Mouse (Mus musculus): ENCODE measurements around the gene Lrrc1. TPM values are rescaled to one million over a fixed set of nuclear protein-coding genes. Genes with fewer than 3 reads are reported as not detected.

Gene Lrrc1
- polyA plus RNA-seq, 1 experiment from 2014 or later = 5.0 TPM

DNA sequence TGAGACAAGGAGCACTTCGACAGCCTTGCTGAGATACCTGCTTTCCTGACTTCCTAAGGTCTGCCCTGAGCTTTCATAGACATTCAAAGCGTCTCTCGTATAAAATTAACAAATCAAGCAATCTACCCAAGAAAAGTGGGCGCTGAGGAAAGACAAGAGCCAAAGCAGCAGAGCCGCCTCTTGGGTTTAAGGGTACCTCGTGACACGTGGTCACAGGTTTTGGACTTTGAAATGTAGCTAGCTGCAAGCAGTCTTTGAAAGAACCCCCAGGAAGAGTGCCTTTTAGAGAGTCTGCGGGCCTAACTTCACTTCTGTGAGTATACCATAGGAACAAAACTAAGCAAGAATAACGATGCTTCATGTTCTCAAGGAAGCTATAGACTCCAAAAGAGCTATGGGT lies 160.0 kb downstream of the Lrrc1 start:
- no peak overlapping the region for H3K4me3 ChIP-seq (ENCODE audit: low read length)
- no peak overlapping the region for H3K4me2 ChIP-seq (ENCODE audit: low read length)
- 89% methylated on average over 9 of the region's 9 CpGs for WGBS

DNA sequence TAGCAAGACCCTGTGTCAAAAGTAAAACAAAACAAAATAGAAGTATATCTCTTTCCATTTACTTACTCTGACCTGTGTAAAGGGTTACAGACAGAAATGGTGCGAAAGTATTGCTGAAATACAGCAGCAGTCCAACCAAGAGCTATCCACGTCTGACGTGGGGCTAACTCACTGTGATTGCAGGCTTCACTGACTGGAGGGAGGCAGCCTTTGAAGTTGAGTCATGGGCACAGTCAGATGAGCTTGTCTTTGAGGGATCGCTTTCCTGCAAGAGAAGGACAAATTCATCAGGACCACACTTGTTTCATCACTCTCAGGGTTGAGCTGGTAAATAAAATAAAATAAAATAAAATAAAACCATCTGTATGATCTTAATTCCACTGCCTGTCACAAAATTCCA lies 160.7 kb downstream of the Lrrc1 start:
- no peak overlapping the region for H3K27ac ChIP-seq (ENCODE audit: low read depth, low read length)
- no peak for ATAC-seq

More for the DNA sequence above, 160.0 kb downstream of the Lrrc1 start:
- Histone ChIP-seq H3K9ac (ENCODE audit: low read depth, low read length) (no peak overlapping the region), H3K36me3 (ENCODE audit: control insufficient read depth, insufficient read depth, low read length) (no peaks in the 10 kb centered on the region), H3K27me3 (replicated peaks; ENCODE audit: control insufficient read depth, insufficient read depth, low read length) (no peaks in the 10 kb centered on the region), H3K27ac (ENCODE audit: low read depth, low read length) (no peak overlapping the region), H3K4me1 (ENCODE audit: control insufficient read depth, insufficient read depth, low read depth, low read length) (no peaks in the 10 kb centered on the region), H3K9me3 (ENCODE audit: control insufficient read depth, low read length) (no peaks in the 10 kb centered on the region)
- ATAC-seq = no peak

DNA sequence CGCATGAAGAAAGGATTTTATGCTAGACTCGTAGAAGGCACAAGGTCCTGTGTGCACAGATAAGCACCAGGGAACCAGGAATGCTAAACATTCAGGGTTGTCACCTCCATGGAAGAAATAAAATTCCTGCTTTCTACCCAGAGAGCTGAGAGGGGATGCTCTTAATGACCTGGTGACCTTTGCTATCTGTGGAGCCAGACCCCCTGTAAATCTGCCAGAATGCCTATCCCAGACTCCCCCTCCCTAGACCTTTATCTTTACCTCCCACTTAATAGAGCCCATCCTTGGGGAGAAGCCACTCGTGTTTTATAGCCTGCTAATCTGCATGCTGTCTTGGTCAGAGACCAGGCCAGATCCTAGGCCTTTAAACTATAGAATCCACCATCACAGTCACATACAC lies 162.2 kb downstream of the Lrrc1 start:
- Histone ChIP-seq H3K4me1 (ENCODE audit: control insufficient read depth, insufficient read depth, low read depth, low read length) (0 out of 2 replicates have a peak, but pooled peaks cover 2% of the 10 kb centered on the region), H3K27me3 (replicated peaks; ENCODE audit: control insufficient read depth, insufficient read depth, low read length) (no peaks in the 10 kb centered on the region), H3K36me3 (ENCODE audit: control insufficient read depth, insufficient read depth, low read length) (no peaks in the 10 kb centered on the region), H3K4me3 (ENCODE audit: low read length) (no peak overlapping the region), H3K27ac (ENCODE audit: low read depth, low read length) (no peak overlapping the region), H3K4me2 (ENCODE audit: low read length) (no peak overlapping the region), H3K9me3 (ENCODE audit: control insufficient read depth, low read length) (no peaks in the 10 kb centered on the region), H3K9ac (ENCODE audit: low read depth, low read length) (no peak overlapping the region)
- no peak for ATAC-seq
- 46% methylated on average over 3 of the region's 3 CpGs for WGBS

More for the DNA sequence above, 160.7 kb downstream of the Lrrc1 start:
- no peak overlapping the region for H3K4me2 ChIP-seq (ENCODE audit: low read length)
- H3K36me3 ChIP-seq (ENCODE audit: control insufficient read depth, insufficient read depth, low read length) = no peaks in the 10 kb centered on the region
- H3K9ac ChIP-seq (ENCODE audit: low read depth, low read length) = no peak overlapping the region
- no peak overlapping the region for H3K4me3 ChIP-seq (ENCODE audit: low read length)
- no peaks in the 10 kb centered on the region for H3K4me1 ChIP-seq (ENCODE audit: control insufficient read depth, insufficient read depth, low read depth, low read length)
- H3K27me3 ChIP-seq (replicated peaks; ENCODE audit: control insufficient read depth, insufficient read depth, low read length) = no peaks in the 10 kb centered on the region
- H3K9me3 ChIP-seq (ENCODE audit: control insufficient read depth, low read length) = no peaks in the 10 kb centered on the region
- WGBS = 83% methylated on average over 4 of the region's 4 CpGs

DNA sequence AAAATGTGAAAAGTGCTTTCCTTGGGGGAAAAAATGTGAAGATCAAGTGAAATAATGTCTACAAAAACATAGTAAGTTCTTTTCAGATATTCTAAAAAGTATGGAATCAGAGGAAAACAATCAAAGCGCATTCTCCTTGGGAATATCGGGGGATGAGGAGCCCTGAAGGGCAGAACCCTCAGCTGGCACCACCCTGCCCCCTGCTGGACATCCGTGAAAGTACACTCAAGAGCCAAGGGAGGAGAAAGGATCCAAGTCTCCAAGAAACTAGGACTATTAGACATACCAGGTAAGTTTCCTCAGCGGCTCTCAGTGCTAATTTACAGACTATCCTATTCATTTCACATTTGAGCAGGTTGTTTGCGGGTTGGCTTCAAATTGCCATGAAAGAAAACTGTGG lies 163.1 kb downstream of the Lrrc1 start:
- no peak for ATAC-seq
- no peaks in the 10 kb centered on the region for H3K9me3 ChIP-seq (ENCODE audit: control insufficient read depth, low read length)
- no peaks in the 10 kb centered on the region for H3K36me3 ChIP-seq (ENCODE audit: control insufficient read depth, insufficient read depth, low read length)
- no peak overlapping the region for H3K9ac ChIP-seq (ENCODE audit: low read depth, low read length)
- no peak overlapping the region for H3K4me2 ChIP-seq (ENCODE audit: low read length)
- 0 out of 2 replicates have a peak, but pooled peaks cover 3% of the 10 kb centered on the region for H3K4me1 ChIP-seq (ENCODE audit: control insufficient read depth, insufficient read depth, low read depth, low read length)
- H3K27me3 ChIP-seq (replicated peaks; ENCODE audit: control insufficient read depth, insufficient read depth, low read length) = no peaks in the 10 kb centered on the region
- no peak overlapping the region for H3K27ac ChIP-seq (ENCODE audit: low read depth, low read length)
- H3K4me3 ChIP-seq (ENCODE audit: low read length) = no peak overlapping the region
- 17% methylated on average over 5 of the region's 5 CpGs for WGBS

Small RNAs within 50 kb of the gene (microRNA-seq; reads per million reads assigned to microRNA genes)
- gene Gm25250 = not detected

Other genes with a start within 250 kb of the Lrrc1 start
- 2.2 and 2.4 TPM in 2 replicates for gene Mlip, start 191.9 kb downstream of the Lrrc1 start, polyA plus RNA-seq (2015; fragmentation: Nextera tagmentation; extraction: Ambion mirVana)
- 0.34 and 1.5 TPM in 2 replicates for gene Klhl31, start 91.6 kb upstream of the Lrrc1 start, polyA plus RNA-seq (2015; fragmentation: Nextera tagmentation; extraction: Ambion mirVana)
- 14.1 and 15.4 TPM in 2 replicates for gene Gclc, start 209.7 kb upstream of the Lrrc1 start, polyA plus RNA-seq (2015; fragmentation: Nextera tagmentation; extraction: Ambion mirVana)